23 mouse cellular contexts compared by ENCODE assay signal in the genomic region with DNA sequence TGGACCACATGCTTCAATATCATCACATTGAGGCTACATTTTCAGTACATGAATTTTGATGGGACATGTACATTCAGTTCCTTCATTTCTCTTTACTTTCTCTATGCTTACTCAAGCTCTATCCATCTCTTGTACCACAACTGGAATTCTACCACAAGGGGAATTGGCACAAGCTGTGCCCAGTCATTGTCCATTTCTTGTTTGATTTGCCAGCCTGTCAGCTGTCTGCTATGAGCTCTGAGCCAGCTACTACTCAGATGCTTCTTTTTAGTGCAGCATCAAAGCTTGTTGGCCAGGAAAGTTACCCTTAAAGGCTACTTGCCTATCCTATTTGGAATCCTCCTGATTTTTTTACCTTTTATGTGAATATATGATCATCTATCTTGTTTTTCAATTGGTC.
DNase-seq lines count a peak whose midpoint lies in the region; ATAC-seq and TF ChIP-seq lines count a peak whose summit lies in the region.
"Had no signal": no experiment of that assay in that cellular context is flagged by ENCODE, and none has a peak within 500 bp of the region (broad histone marks: within the 10 kb centered on the region; RNA-seq: fewer than 3 reads in every experiment).

No protein-coding gene starts in this region.

- H3K36me3 ChIP-seq in forebrain, embryonic 15.5 days: no peaks in the 10 kb centered on the region
- no peaks in the 10 kb centered on the region for H3K36me3 ChIP-seq in forebrain, embryonic 10.5 days (replicated peaks)
- H3K36me3 ChIP-seq in hindbrain, embryonic 11.5 days (ENCODE audit: control insufficient read depth, insufficient read depth, low read length): no peaks in the 10 kb centered on the region
- H3K36me3 ChIP-seq: G1E had no signal

- ATAC-seq in forebrain, embryonic 15.5 days (replicated peaks): no peak
- ATAC-seq in hindbrain, embryonic 11.5 days (ENCODE audit: low FRiP score): no peak
- ATAC-seq: activated CD4-positive, CD25-positive, alpha-beta regulatory T cell, adult 4 months; CD4-positive, CD25-positive, alpha-beta regulatory T cell, adult 4 months; Patski had no signal

- TF ChIP-seq CTCF in left cerebral cortex, adult 2 months (IDR thresholded peaks at IDR 0.05): no peak
- TF ChIP-seq CTCF in brain, embryonic 14.5 days (IDR thresholded peaks at IDR 0.05; ENCODE audit: borderline replicate concordance, extremely low read depth, insufficient read depth, insufficient read length): no peak
- no peak for TF ChIP-seq CTCF in cortical plate, adult 2 months (IDR thresholded peaks at IDR 0.05; ENCODE audit: extremely low read depth, insufficient read depth, low read length)

- peaks cover 8% of the 10 kb centered on the region for H3K4me1 ChIP-seq in forebrain, embryonic 15.5 days
- peaks cover 5% of the 10 kb centered on the region; the same call in 1 of the 2 replicates for H3K4me1 ChIP-seq in forebrain, embryonic 10.5 days
- no peaks in the 10 kb centered on the region for H3K4me1 ChIP-seq in cortical plate, adult 2 months (ENCODE audit: control insufficient read depth, insufficient read depth, low read length)
- H3K4me1 ChIP-seq in hindbrain, embryonic 11.5 days (replicated peaks; ENCODE audit: control insufficient read depth, insufficient read depth, low read length): no peaks in the 10 kb centered on the region

- DNase-seq in forebrain, embryonic 10.5 days (ENCODE audit: extremely low spot score, low spot score): no peak
- DNase-seq in left cerebral cortex, adult 2 months (ENCODE audit: extremely low spot score in 1 of 2, low spot score in 2 of 2): no peak
- no peak for DNase-seq in left cerebral cortex, adult 8-10 months (ENCODE audit: low spot score in 2 of 2)
- DNase-seq in brain, embryonic 14.5 days (ENCODE audit: low read depth): peak; percentile 23
- no peak for DNase-seq in heart, postnatal 25 days (ENCODE audit: low spot score)
- no peak for DNase-seq in hindbrain, embryonic 11.5 days (ENCODE audit: low spot score)
- DNase-seq: adrenal gland, adult 2 months; adrenal gland, adult 8-10 months; adrenal gland, postnatal 10 days; adrenal gland, postnatal 14 days; adrenal gland, postnatal 25 days; adrenal gland, postnatal 36 days; B cell, adult 2 months; cerebellum, adult 11 months; cerebellum, adult 11-12 months; cerebellum, adult 18-20 months had no signal

- H3K9me3 ChIP-seq in forebrain, embryonic 15.5 days: no peaks in the 10 kb centered on the region
- H3K9me3 ChIP-seq in forebrain, embryonic 10.5 days: no peaks in the 10 kb centered on the region
- no peaks in the 10 kb centered on the region for H3K9me3 ChIP-seq in hindbrain, embryonic 11.5 days (ENCODE audit: control insufficient read depth, low read length)
- H3K9me3 ChIP-seq: G1E had no signal

- intact Hi-C loops in left cerebral cortex, adult 2 months (cut with DNase I): loop anchor here (5.0 kb wide), 2 partner anchors 249 to 699 kb away; no protein-coding TSS in a partner anchor
- intact Hi-C loops in heart, postnatal 25 days (cut with DNase I): no loop called here

- TF ChIP-seq POLR2A in brain, embryonic 14.5 days (IDR thresholded peaks at IDR 0.05; ENCODE audit: borderline replicate concordance, extremely low read depth, insufficient read depth, insufficient read length, poor library complexity, severe bottlenecking): no peak
- no peak for TF ChIP-seq POLR2A in cortical plate, adult 2 months (IDR thresholded peaks at IDR 0.05; ENCODE audit: extremely low read depth, insufficient read depth, low read length)

- no peaks in the 10 kb centered on the region for H3K27me3 ChIP-seq in forebrain, embryonic 15.5 days
- no peaks in the 10 kb centered on the region for H3K27me3 ChIP-seq in forebrain, embryonic 10.5 days (ENCODE audit: poor library complexity, severe bottlenecking)
- H3K27me3 ChIP-seq in hindbrain, embryonic 11.5 days (ENCODE audit: control insufficient read depth, insufficient read depth, low read length): no peaks in the 10 kb centered on the region
- H3K27me3 ChIP-seq: CH12.LX had no signal

- 0 out of 2 replicates have a peak overlapping the region, but pooled peaks have one; percentile 14 for H3K27ac ChIP-seq in forebrain, embryonic 15.5 days (replicated peaks)
- no peak overlapping the region for H3K27ac ChIP-seq in forebrain, embryonic 10.5 days
- H3K27ac ChIP-seq in left cerebral cortex, adult 2 months: peak overlapping the region; percentile 40
- H3K27ac ChIP-seq in cortical plate, adult 2 months (ENCODE audit: insufficient read depth, low read length): 0 out of 2 replicates have a peak overlapping the region, but pooled peaks have one; percentile 67
- H3K27ac ChIP-seq in hindbrain, embryonic 11.5 days (ENCODE audit: low read depth, low read length): no peak overlapping the region

- no peak overlapping the region for H3K4me2 ChIP-seq in forebrain, embryonic 15.5 days (replicated peaks)
- H3K4me2 ChIP-seq in hindbrain, embryonic 11.5 days (replicated peaks; ENCODE audit: low read depth, low read length): no peak overlapping the region

- no peak overlapping the region for H3K4me3 ChIP-seq in forebrain, embryonic 15.5 days
- no peak overlapping the region for H3K4me3 ChIP-seq in forebrain, embryonic 10.5 days
- no peak overlapping the region for H3K4me3 ChIP-seq in left cerebral cortex, adult 2 months
- no peak overlapping the region for H3K4me3 ChIP-seq in cortical plate, adult 2 months (ENCODE audit: insufficient read depth, low read length)
- H3K4me3 ChIP-seq in hindbrain, embryonic 11.5 days (ENCODE audit: low read depth, low read length): no peak overlapping the region

- H3K9ac ChIP-seq in forebrain, embryonic 15.5 days (replicated peaks): no peak overlapping the region
- no peak overlapping the region for H3K9ac ChIP-seq in hindbrain, embryonic 11.5 days (ENCODE audit: low read depth, low read length)

Comparison
In these comparisons a context has a peak if more than half of its experiments do, and no peak if none do; other contexts are left out.
1. H3K27ac ChIP-seq: peak in forebrain, embryonic 15.5 days (single experiment), left cerebral cortex, adult 2 months (single experiment) and cortical plate, adult 2 months (single experiment); none in forebrain, embryonic 10.5 days (single experiment) and hindbrain, embryonic 11.5 days (single experiment).